Mouse (Mus musculus): ENCODE measurements at regions not wholly inside any gene's neighbourhood (a gene's known extent, or its start where the extent isn't known, plus 50 kb on each side); places are given as distances from the start of the nearest gene placed in this dataset.

DNA sequence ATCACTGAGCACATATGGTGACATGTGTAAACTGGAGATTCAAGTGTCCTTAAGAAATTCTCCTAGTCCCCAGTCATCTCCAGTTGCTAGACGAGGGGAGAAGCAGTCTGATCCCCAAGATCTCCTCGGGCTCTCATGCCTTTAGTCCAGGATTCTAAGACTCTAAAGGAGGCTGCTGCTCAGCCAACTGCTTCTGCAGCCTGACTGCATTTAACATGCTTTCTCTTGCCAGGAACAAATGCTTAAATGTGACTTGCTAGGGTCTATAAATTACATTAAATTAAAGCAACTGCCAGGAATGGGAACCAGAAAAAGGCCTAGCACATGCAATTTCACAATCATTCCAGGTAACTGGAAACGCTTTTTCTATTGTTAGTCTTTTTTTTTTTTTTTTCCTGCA, 599.8 kb upstream of the Gcfc2 start:
- no peak for TF ChIP-seq POLR2A (IDR thresholded peaks at IDR 0.05; ENCODE audit: borderline replicate concordance, extremely low read depth, insufficient read depth, insufficient read length)
- no peaks in the 10 kb centered on the region for H3K9me3 ChIP-seq (ENCODE audit: control insufficient read depth, low read length)
- no peak overlapping the region for H3K9ac ChIP-seq (ENCODE audit: low read depth, low read length, severe bottlenecking)
- H3K27me3 ChIP-seq (ENCODE audit: control insufficient read depth, insufficient read depth, low read length) = no peaks in the 10 kb centered on the region
- no peaks in the 10 kb centered on the region for H3K36me3 ChIP-seq (ENCODE audit: control insufficient read depth, insufficient read depth, low read length)
- 57% methylated on average over 3 of the region's 3 CpGs for WGBS
- H3K4me2 ChIP-seq (replicated peaks; ENCODE audit: low read depth, low read length, severe bottlenecking) = no peak overlapping the region
- no peaks in the 10 kb centered on the region for H3K4me1 ChIP-seq (ENCODE audit: control insufficient read depth, insufficient read depth, low read length)
- H3K4me3 ChIP-seq (replicated peaks; ENCODE audit: low read length) = no peak overlapping the region
- no peak for ATAC-seq (ENCODE audit: low FRiP score, low read depth)
- H3K27ac ChIP-seq (replicated peaks; ENCODE audit: low read depth, low read length) = no peak overlapping the region
- DNase-seq (ENCODE audit: low spot score) = peak; percentile 24

DNA sequence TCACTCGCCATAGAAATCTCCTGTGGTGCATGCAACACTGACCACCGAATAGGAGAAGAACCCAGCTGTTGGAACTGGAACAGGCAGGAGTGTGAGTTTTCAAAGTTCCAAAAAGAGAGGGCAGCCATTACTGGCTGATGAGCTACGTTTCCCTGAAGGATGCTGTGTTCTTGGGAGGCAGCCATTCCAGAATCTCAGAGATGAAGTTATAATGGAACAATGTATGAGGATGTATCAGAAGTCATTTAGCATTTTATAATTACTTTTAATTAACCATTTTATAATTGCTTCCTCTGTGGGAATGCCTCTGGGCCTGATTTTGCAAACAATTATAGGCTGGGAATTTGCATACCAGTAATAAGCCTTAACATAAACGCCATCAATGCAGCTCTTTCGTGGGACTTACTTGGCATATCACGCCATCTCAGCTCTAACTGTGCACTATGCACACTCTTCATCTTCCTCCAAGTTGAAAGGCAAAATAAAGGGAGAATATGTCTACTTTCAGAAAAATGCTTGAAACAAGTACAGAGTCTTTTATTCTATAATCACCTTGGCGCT, 559.4 kb upstream of the Gcfc2 start:
- ATAC-seq (ENCODE audit: low FRiP score, low read depth) (no peak), DNase-seq (ENCODE audit: low spot score) (no peak)
- Histone ChIP-seq H3K9me3 (ENCODE audit: control insufficient read depth, low read length) (no peaks in the 10 kb centered on the region), H3K4me2 (replicated peaks; ENCODE audit: low read depth, low read length, severe bottlenecking) (no peak overlapping the region), H3K4me3 (replicated peaks; ENCODE audit: low read length) (no peak overlapping the region), H3K36me3 (ENCODE audit: control insufficient read depth, insufficient read depth, low read length) (no peaks in the 10 kb centered on the region), H3K4me1 (ENCODE audit: control insufficient read depth, insufficient read depth, low read length) (no peaks in the 10 kb centered on the region), H3K9ac (ENCODE audit: low read depth, low read length, severe bottlenecking) (no peak overlapping the region), H3K27ac (replicated peaks; ENCODE audit: low read depth, low read length) (no peak overlapping the region), H3K27me3 (ENCODE audit: control insufficient read depth, insufficient read depth, low read length) (no peaks in the 10 kb centered on the region)
- WGBS = 81% methylated on average over 7 of the region's 7 CpGs
- no peak for TF ChIP-seq POLR2A (IDR thresholded peaks at IDR 0.05; ENCODE audit: borderline replicate concordance, extremely low read depth, insufficient read depth, insufficient read length)

DNA sequence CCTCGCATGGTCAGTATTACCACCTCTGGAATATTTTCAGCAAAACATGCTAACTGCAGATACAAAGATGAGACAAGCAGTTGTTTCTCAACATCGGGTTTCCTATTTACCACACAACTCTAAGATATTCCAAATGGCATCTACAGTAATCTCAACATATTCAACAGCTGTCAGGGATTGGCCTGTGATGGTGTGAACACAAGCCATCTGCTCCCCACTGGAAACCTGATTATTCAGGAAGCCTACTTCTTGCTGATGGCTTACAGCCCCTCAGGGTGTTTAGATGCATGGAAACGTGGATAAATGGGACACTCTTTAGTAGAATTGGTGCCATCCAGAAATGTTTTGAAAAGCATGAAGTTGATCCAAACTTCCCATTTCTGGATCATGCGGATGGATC, 535.0 kb upstream of the Gcfc2 start:
- no peak overlapping the region for H3K9ac ChIP-seq (ENCODE audit: low read depth, low read length, severe bottlenecking)
- no peaks in the 10 kb centered on the region for H3K9me3 ChIP-seq (ENCODE audit: control insufficient read depth, low read length)
- DNase-seq (ENCODE audit: low spot score) = no peak
- no peak overlapping the region for H3K4me3 ChIP-seq (replicated peaks; ENCODE audit: low read length)
- TF ChIP-seq POLR2A (IDR thresholded peaks at IDR 0.05; ENCODE audit: borderline replicate concordance, extremely low read depth, insufficient read depth, insufficient read length) = no peak
- H3K4me2 ChIP-seq (replicated peaks; ENCODE audit: low read depth, low read length, severe bottlenecking) = no peak overlapping the region
- no peak for ATAC-seq (ENCODE audit: low FRiP score, low read depth)
- H3K27me3 ChIP-seq (ENCODE audit: control insufficient read depth, insufficient read depth, low read length) = no peaks in the 10 kb centered on the region
- H3K27ac ChIP-seq (replicated peaks; ENCODE audit: low read depth, low read length) = no peak overlapping the region
- no peaks in the 10 kb centered on the region for H3K36me3 ChIP-seq (ENCODE audit: control insufficient read depth, insufficient read depth, low read length)
- no peaks in the 10 kb centered on the region for H3K4me1 ChIP-seq (ENCODE audit: control insufficient read depth, insufficient read depth, low read length)
- WGBS = 76% methylated on average over 4 of the region's 4 CpGs

DNA sequence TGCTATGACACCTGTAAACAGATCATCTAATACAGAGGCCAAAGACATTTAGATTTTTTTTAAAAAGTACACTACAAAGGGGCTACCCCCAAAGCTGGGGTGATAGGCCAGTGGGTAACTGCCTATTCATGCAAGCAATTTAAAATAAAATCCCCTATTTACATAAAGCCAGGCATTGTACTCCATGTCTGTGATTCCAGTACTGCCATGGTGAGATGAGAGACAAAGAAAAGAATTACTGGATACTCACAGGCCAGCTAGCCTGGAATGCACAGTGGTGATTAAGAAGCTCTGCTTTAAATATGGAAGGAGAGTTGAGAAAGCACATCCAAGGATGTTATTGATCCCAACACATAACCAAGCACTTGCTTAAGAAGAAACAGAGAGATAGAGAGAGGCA, 520.3 kb upstream of the Gcfc2 start:
- no peaks in the 10 kb centered on the region for H3K27me3 ChIP-seq (ENCODE audit: control insufficient read depth, insufficient read depth, low read length)
- DNase-seq (ENCODE audit: low spot score) (no peak), ATAC-seq (ENCODE audit: low FRiP score, low read depth) (no peak)
- no peaks in the 10 kb centered on the region for H3K9me3 ChIP-seq (ENCODE audit: control insufficient read depth, low read length)
- no peak for TF ChIP-seq POLR2A (IDR thresholded peaks at IDR 0.05; ENCODE audit: borderline replicate concordance, extremely low read depth, insufficient read depth, insufficient read length)
- H3K4me2 ChIP-seq (replicated peaks; ENCODE audit: low read depth, low read length, severe bottlenecking) = no peak overlapping the region
- H3K9ac ChIP-seq (ENCODE audit: low read depth, low read length, severe bottlenecking) = no peak overlapping the region
- H3K36me3 ChIP-seq (ENCODE audit: control insufficient read depth, insufficient read depth, low read length) = no peaks in the 10 kb centered on the region
- no peaks in the 10 kb centered on the region for H3K4me1 ChIP-seq (ENCODE audit: control insufficient read depth, insufficient read depth, low read length)
- H3K27ac ChIP-seq (replicated peaks; ENCODE audit: low read depth, low read length) = no peak overlapping the region
- H3K4me3 ChIP-seq (replicated peaks; ENCODE audit: low read length) = no peak overlapping the region

DNA sequence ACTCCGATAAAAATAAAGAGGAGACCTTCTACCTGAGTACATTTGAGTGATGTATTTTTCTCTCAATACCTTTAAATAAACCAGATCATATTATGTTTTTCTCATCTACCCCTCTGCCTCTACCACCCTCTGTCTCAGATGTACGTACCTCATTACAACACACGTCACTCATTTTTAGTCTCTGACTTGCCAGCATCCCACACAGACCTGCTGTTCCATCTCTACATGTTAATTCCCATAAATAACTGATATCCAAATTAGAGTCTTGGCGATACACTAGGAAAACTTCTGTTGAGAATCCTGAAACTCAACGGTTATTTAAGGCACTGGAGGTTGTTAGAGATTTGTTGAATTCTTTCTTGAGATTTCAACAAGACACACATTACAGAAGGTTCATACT, 509.9 kb upstream of the Gcfc2 start:
- Histone ChIP-seq H3K36me3 (ENCODE audit: control insufficient read depth, insufficient read depth, low read length) (no peaks in the 10 kb centered on the region), H3K4me2 (replicated peaks; ENCODE audit: low read depth, low read length, severe bottlenecking) (no peak overlapping the region), H3K27me3 (ENCODE audit: control insufficient read depth, insufficient read depth, low read length) (no peaks in the 10 kb centered on the region), H3K9me3 (ENCODE audit: control insufficient read depth, low read length) (no peaks in the 10 kb centered on the region), H3K4me3 (replicated peaks; ENCODE audit: low read length) (no peak overlapping the region), H3K27ac (replicated peaks; ENCODE audit: low read depth, low read length) (no peak overlapping the region), H3K9ac (ENCODE audit: low read depth, low read length, severe bottlenecking) (no peak overlapping the region), H3K4me1 (ENCODE audit: control insufficient read depth, insufficient read depth, low read length) (no peaks in the 10 kb centered on the region)
- no peak for DNase-seq (ENCODE audit: low spot score)
- ATAC-seq (ENCODE audit: low FRiP score, low read depth) = no peak
- TF ChIP-seq POLR2A (IDR thresholded peaks at IDR 0.05; ENCODE audit: borderline replicate concordance, extremely low read depth, insufficient read depth, insufficient read length) = no peak
- WGBS = 89% methylated on average over 5 of the region's 5 CpGs

DNA sequence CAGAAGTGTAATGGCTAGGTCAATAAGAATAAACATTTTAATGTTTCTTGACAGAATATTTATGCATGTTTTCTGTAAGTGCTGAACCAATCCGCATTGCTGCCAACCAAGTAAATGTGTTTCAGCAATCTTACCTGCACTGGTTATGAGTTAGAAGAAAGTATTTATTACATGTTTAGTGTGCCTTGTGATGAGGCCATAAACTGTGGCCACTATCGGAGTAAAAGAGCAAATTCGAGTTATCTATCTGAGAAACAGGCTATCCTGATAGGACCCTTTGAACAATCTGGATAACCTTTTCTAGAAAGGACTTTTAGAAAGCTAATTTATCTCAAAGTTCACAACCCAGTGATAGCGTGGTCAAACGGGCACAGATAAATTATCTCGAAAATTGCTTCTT, 488.7 kb upstream of the Gcfc2 start:
- Histone ChIP-seq H3K36me3 (ENCODE audit: control insufficient read depth, insufficient read depth, low read length) (no peaks in the 10 kb centered on the region), H3K4me1 (ENCODE audit: control insufficient read depth, insufficient read depth, low read length) (no peaks in the 10 kb centered on the region), H3K4me2 (replicated peaks; ENCODE audit: low read depth, low read length, severe bottlenecking) (no peak overlapping the region), H3K27ac (replicated peaks; ENCODE audit: low read depth, low read length) (no peak overlapping the region), H3K9me3 (ENCODE audit: control insufficient read depth, low read length) (no peaks in the 10 kb centered on the region), H3K4me3 (replicated peaks; ENCODE audit: low read length) (no peak overlapping the region), H3K9ac (ENCODE audit: low read depth, low read length, severe bottlenecking) (no peak overlapping the region), H3K27me3 (ENCODE audit: control insufficient read depth, insufficient read depth, low read length) (no peaks in the 10 kb centered on the region)
- WGBS = 78% methylated on average over 6 of the region's 6 CpGs
- DNase-seq (ENCODE audit: low spot score) (no peak), ATAC-seq (ENCODE audit: low FRiP score, low read depth) (no peak)
- TF ChIP-seq POLR2A (IDR thresholded peaks at IDR 0.05; ENCODE audit: borderline replicate concordance, extremely low read depth, insufficient read depth, insufficient read length) = no peak
